Comparison of ENCODE assay signal across 13 mouse cellular contexts in genomic region chr8:121059098-121059497, GRCm38 (mm10). TPM values are rescaled to one million over a fixed set of nuclear protein-coding genes. Genes with fewer than 3 reads are reported as not detected.
DNase-seq lines count a peak whose midpoint lies in the region; ATAC-seq lines count a peak whose summit lies in the region.
"Had no signal": no experiment of that assay in that cellular context is flagged by ENCODE, and none has a peak within 500 bp of the region (broad histone marks: within the 10 kb centered on the region; RNA-seq: fewer than 3 reads in every experiment).

No protein-coding gene starts in this region.

- H3K27ac ChIP-seq in neural tube, embryonic 14.5 days (ENCODE audit: low read depth, low read length), result no peak overlapping the region
- H3K27ac ChIP-seq: heart, embryonic 15.5 days; kidney, postnatal 0 days; liver, embryonic 12.5 days had no signal

- peak; percentile 21 to 57 for DNase-seq in layer of hippocampus, adult 18-20 months (ENCODE audit: low spot score in 2 of 2)
- DNase-seq in layer of hippocampus, postnatal 25 days (ENCODE audit: extremely low spot score in 1 of 2, low spot score in 1 of 2), result no peak
- peak; percentile 65 for DNase-seq in brain, embryonic 18.5 days (ENCODE audit: low read depth, low spot score)
- peak; percentile 46 to 68 for DNase-seq in frontal cortex, postnatal 10 days (ENCODE audit: low spot score in 2 of 2)
- DNase-seq in testis, postnatal 14 days (ENCODE audit: low spot score), result no peak
- no peak for DNase-seq in cerebellum, adult 8-10 months
- DNase-seq: cerebellum, postnatal 10 days; lung, postnatal 10 days had no signal

- no peaks in the 10 kb centered on the region for H3K9me3 ChIP-seq in neural tube, embryonic 14.5 days (ENCODE audit: control insufficient read depth, low read length)
- H3K9me3 ChIP-seq: heart, embryonic 15.5 days; liver, embryonic 12.5 days had no signal

- no peak overlapping the region for H3K9ac ChIP-seq in neural tube, embryonic 14.5 days (replicated peaks; ENCODE audit: low read depth, low read length)
- H3K9ac ChIP-seq: heart, embryonic 15.5 days; liver, embryonic 12.5 days had no signal

- no peaks in the 10 kb centered on the region for H3K27me3 ChIP-seq in neural tube, embryonic 14.5 days (ENCODE audit: control insufficient read depth, insufficient read depth, low read length)

- no peak overlapping the region for H3K4me2 ChIP-seq in neural tube, embryonic 14.5 days (ENCODE audit: low read depth, low read length)
- H3K4me2 ChIP-seq: heart, embryonic 15.5 days; liver, embryonic 12.5 days had no signal

- 0 out of 2 replicates have a peak, but pooled peaks cover 3% of the 10 kb centered on the region for H3K4me1 ChIP-seq in neural tube, embryonic 14.5 days (ENCODE audit: control insufficient read depth, insufficient read depth, low read length)
- H3K4me1 ChIP-seq: heart, embryonic 15.5 days; liver, embryonic 12.5 days had no signal

- 65% methylated on average over 7 of the region's 7 CpGs for whole genome bisulfite sequencing in neural tube, embryonic 14.5 days

- ATAC-seq in neural tube, embryonic 14.5 days (ENCODE audit: low read depth), result peak; percentile 65; the same call in 1 of the 2 replicates
- ATAC-seq: activated CD4-positive, CD25-positive, alpha-beta regulatory T cell, adult 4 months; liver, embryonic 12.5 days had no signal

- no peaks in the 10 kb centered on the region for H3K36me3 ChIP-seq in neural tube, embryonic 14.5 days (ENCODE audit: control insufficient read depth, insufficient read depth, low read length)
- H3K36me3 ChIP-seq: heart, embryonic 15.5 days had no signal

- no peak overlapping the region for H3K4me3 ChIP-seq in neural tube, embryonic 14.5 days (ENCODE audit: low read depth, low read length)
- H3K4me3 ChIP-seq: heart, embryonic 15.5 days; liver, embryonic 12.5 days had no signal

RNA-seq across cellular contexts. Expression of gene Foxf1, which starts 25.1 kb away (rescaled TPM):
- total RNA-seq in layer of hippocampus, adult 18-20 months (2021), result under 1 TPM; 0.48 to 0.92 TPM
- 1 to 10 TPM in 1 of 2 experiments, under 1 TPM in 1; 0.87 to 1.0 TPM for total RNA-seq in layer of hippocampus, postnatal 25 days (2021)
- polyA plus RNA-seq in neural tube, embryonic 14.5 days (2014; fragmentation: Nextera tagmentation; extraction: Ambion mirVana), result 0.16 and 1.3 TPM in 2 replicates
- polyA plus RNA-seq: activated CD4-positive, CD25-positive, alpha-beta regulatory T cell, adult 4 months had no signal

RNA-seq across cellular contexts. Expression of gene Mthfsd, which starts 49.1 kb away (rescaled TPM):
- total RNA-seq in layer of hippocampus, adult 18-20 months (2021), result 10 to 100 TPM; 36.6 to 37.2 TPM
- total RNA-seq in layer of hippocampus, postnatal 25 days (2021), result 10 to 100 TPM; 35.4 to 40.4 TPM
- polyA plus RNA-seq in neural tube, embryonic 14.5 days (2014; fragmentation: Nextera tagmentation; extraction: Ambion mirVana), result 43.3 and 53.4 TPM in 2 replicates

RNA-seq across cellular contexts. Expression of gene Foxc2, which starts 56.9 kb away (rescaled TPM):
- total RNA-seq in layer of hippocampus, adult 18-20 months (2021), result under 1 TPM; 0.69 to 0.96 TPM
- total RNA-seq in layer of hippocampus, postnatal 25 days (2021), result under 1 TPM; 0.66 to 0.82 TPM
- 0.16 and 3.3 TPM in 2 replicates for polyA plus RNA-seq in neural tube, embryonic 14.5 days (2014; fragmentation: Nextera tagmentation; extraction: Ambion mirVana)
- polyA plus RNA-seq: activated CD4-positive, CD25-positive, alpha-beta regulatory T cell, adult 4 months had no signal

Comparison
In these comparisons a context has a peak if more than half of its experiments do, and no peak if none do; other contexts are left out.
1. DNase-seq: peak in layer of hippocampus, adult 18-20 months (2 of 2), brain, embryonic 18.5 days (single experiment) and frontal cortex, postnatal 10 days (2 of 2); none in layer of hippocampus, postnatal 25 days (0 of 2), testis, postnatal 14 days (single experiment) and cerebellum, adult 8-10 months (single experiment).